Mouse (Mus musculus): ENCODE results near the gene Fam120b.

DNA sequence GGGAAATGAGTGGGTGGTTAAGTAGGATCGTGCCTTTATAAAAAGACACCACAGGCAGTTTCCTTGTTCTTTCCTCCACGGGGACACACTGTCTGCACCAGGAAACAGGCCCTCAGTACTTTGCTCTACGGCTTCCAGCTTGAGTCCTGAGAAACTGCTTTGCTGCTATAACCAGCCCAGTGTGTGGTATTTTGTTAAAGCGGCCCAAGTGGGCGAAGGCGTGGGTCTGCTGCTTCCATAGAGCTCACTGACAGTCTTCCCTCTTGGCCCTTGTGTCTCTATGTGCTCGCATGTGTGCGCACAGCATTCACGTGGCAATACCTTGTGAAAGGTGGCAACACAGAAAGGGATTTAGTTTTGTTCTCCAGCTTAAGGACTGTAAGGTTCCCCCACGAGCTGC lies 13.3 kb downstream of the Fam120b start:
- TF ChIP-seq BHLHE40 (IDR thresholded peaks at IDR 0.05; ENCODE audit: borderline replicate concordance, low read depth, low read length) (no peak), POLR2AphosphoS5 (IDR thresholded peaks at IDR 0.05; ENCODE audit: borderline replicate concordance, low read depth, low read length) (no peak), USF2 (IDR thresholded peaks at IDR 0.05; ENCODE audit: borderline replicate concordance in 1 of 2, insufficient read depth in 1 of 2, low read depth in 1 of 2, low read length in 2 of 2) (no peak), CTCF (IDR thresholded peaks at IDR 0.05 in 2 of 3, conservative IDR thresholded peaks at IDR 0.05 in 1 of 3; ENCODE audit: control insufficient read depth in 1 of 3, insufficient read depth in 1 of 3, low read depth in 2 of 3, low read length in 3 of 3, poor library complexity in 1 of 3, severe bottlenecking in 1 of 3) (no peak), POLR2A (IDR thresholded peaks at IDR 0.05; ENCODE audit: control insufficient read depth in 1 of 2, insufficient read depth in 1 of 2, low read depth in 1 of 2, low read length in 2 of 2, poor library complexity in 1 of 2) (no peak), UBTF (IDR thresholded peaks at IDR 0.05; ENCODE audit: borderline replicate concordance, insufficient read depth, low read depth, low read length) (no peak), USF1 (IDR thresholded peaks at IDR 0.05; ENCODE audit: low read depth, low read length) (no peak), MYC (IDR thresholded peaks at IDR 0.05; ENCODE audit: low read depth, low read length) (no peak)

Measured in MEL (cell line).